Mouse (Mus musculus): Measurements from ENCODE around the gene Rin2.

Rin2 gene

GRCm38 (mm10) chr2:145675142-145675755, at the start of gene Rin2:
Gene Rin2 (plus strand): TSS chr2:145675215.
- DNase-seq: peak; percentile 84

GRCm38 (mm10) chr2:145631123-145631798, 43.8 kb upstream of the Rin2 start:
- no peak for DNase-seq

GRCm38 (mm10) chr2:145631799-145632174, 43.2 kb upstream of the Rin2 start:
- no peak for DNase-seq

- DNase-seq: no peak
These were observed 41.2 kb upstream of the Rin2 start for GRCm38 (mm10) chr2:145633811-145634210.

- DNase-seq: no peak
These were observed 34.6 kb upstream of the Rin2 start for GRCm38 (mm10) chr2:145640255-145640984.

GRCm38 (mm10) chr2:145655373-145655960, 19.5 kb upstream of the Rin2 start:
- DNase-seq: no peak

GRCm38 (mm10) chr2:145656121-145656520, 18.9 kb upstream of the Rin2 start:
- no peak for DNase-seq

GRCm38 (mm10) chr2:145656716-145657115, 18.3 kb upstream of the Rin2 start:
- no peak for DNase-seq

- no peak for DNase-seq
These were observed 13.8 kb upstream of the Rin2 start for GRCm38 (mm10) chr2:145661242-145661641.

GRCm38 (mm10) chr2:145663899-145664298, 11.1 kb upstream of the Rin2 start:
- DNase-seq: no peak

GRCm38 (mm10) chr2:145664311-145664710, 10.7 kb upstream of the Rin2 start:
- DNase-seq: no peak

GRCm38 (mm10) chr2:145668135-145668534, 6.9 kb upstream of the Rin2 start:
- no peak for DNase-seq

GRCm38 (mm10) chr2:145670131-145670530, 4.9 kb upstream of the Rin2 start:
- DNase-seq: no peak

- DNase-seq: no peak
These were observed 396 bp upstream of the Rin2 start for GRCm38 (mm10) chr2:145674496-145675141.

GRCm38 (mm10) chr2:145675756-145676543, 935 bp downstream of the Rin2 start:
- DNase-seq: peak; percentile 78

GRCm38 (mm10) chr2:145676544-145676925, 1.5 kb downstream of the Rin2 start:
- DNase-seq: no peak

GRCm38 (mm10) chr2:145676936-145677335, 1.9 kb downstream of the Rin2 start:
- DNase-seq: no peak

- no peak for DNase-seq
These were observed 5.1 kb downstream of the Rin2 start for GRCm38 (mm10) chr2:145680141-145680540.

GRCm38 (mm10) chr2:145680762-145681161, 5.7 kb downstream of the Rin2 start:
- DNase-seq: no peak

GRCm38 (mm10) chr2:145681626-145682025, 6.6 kb downstream of the Rin2 start:
- DNase-seq: no peak

GRCm38 (mm10) chr2:145682924-145683323, 7.9 kb downstream of the Rin2 start:
- no peak for DNase-seq

GRCm38 (mm10) chr2:145683536-145683935, 8.5 kb downstream of the Rin2 start:
- DNase-seq: peak; percentile 71
